Mouse (Mus musculus): ENCODE results near the gene Gaa.

DNA sequence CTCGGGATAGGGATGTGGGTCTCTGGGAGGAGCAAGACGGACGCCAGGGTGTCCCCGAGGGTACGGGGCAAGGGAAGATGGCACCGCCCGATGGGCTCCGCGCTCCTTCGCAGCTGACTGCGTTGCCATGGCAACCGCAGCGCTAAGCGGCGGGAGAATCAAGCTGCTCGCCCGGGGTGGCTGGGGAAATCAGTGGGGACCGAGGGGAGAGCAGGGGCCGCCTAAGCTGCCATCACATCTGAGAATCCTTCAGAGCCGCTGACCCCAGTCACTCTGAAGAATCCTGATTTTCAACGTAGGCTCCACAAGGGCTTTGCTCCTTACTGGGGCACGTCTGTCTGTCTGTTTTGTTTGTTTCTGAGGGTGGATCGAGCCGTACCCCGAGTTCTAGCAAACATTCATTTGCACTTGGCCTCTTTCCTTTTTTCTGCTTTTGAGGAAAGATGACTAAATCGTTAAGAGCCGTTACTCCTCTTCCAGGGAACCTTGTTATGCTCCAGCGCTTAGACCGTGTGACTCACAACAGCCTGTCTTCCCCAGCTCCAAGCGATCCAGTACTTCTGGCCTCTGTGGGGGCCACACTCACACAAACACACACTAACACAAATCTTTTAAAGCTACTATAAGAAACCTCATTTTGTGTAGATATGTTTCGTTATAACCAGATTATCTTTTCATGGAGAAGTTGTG is 32.7 kb downstream of the Gaa start:
- TF ChIP-seq CTCF (IDR thresholded peaks at IDR 0.05), result no peak
- no peak for TF ChIP-seq POLR2A (IDR thresholded peaks at IDR 0.05; ENCODE audit: insufficient read depth, low read depth, low read length)

Data from heart, adult 2 months (tissue).